Mouse (Mus musculus) layer of hippocampus, adult 9-10 months (tissue): ENCODE measurements around the gene Pfn4.
A peak's percentile ranks its signal among the peaks of the same experiment; 100 is the strongest.
"Not testable (repeated sequence)": the region's sequence is repeated elsewhere in the genome, so short reads cannot be mapped to it uniquely, and the experiment has no call there.

Source experiments
- DNase-seq: peaks from one replicate; pipeline ENCODE4 v3.0.0; 2022; ENCODE audit warnings: low spot score

Gene Pfn4

GRCm38 (mm10) chr12:4788128-4788527, 19.3 kb downstream of the Pfn4 start:
- DNase-seq, result not testable (repeated sequence)

- no peak for DNase-seq
Measured at GRCm38 (mm10) chr12:4793718-4794117, 24.9 kb downstream of the Pfn4 start.

- DNase-seq, result not testable (repeated sequence)
Measured at GRCm38 (mm10) chr12:4797471-4797870, 28.6 kb downstream of the Pfn4 start.

DNA sequence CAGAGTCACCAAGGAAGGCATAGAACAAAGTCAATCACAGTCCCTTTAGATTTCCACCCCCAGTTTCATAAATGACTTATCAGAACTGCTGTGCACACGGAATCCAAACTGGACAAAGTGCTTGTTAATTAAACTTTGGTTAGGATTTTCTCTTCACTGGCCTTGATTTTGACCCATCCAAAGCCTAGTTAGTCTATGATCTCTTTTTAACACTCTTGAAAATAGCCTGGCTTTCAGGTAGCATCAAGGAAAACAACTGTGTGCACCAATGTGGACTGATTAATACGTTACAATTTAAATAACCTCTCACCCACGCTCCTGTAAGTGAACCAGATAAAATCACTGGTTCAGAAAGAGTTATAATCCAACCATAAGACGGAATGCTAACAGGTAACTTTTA, 42.2 kb downstream of the Pfn4 start:
- DNase-seq, result no peak

DNA sequence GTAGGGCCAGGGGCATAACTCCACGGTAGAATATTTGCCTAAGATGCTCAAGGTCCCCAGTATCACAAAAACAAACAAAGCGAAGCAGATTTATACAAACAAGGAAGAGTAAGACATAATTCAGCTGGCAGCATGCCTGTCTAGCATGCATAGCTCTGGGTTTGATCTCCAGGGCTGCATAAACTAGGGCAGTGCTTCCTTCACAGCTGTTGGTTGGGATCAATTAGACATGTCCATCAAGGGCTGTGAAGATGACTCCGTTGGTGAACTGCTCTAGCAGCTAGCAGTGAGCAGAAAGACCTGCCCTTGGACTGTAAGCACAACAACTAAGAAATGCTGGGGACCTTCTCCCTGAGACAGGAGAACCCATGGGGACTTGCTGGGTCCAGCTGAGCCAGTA, 42.9 kb downstream of the Pfn4 start:
- DNase-seq, result no peak

DNA sequence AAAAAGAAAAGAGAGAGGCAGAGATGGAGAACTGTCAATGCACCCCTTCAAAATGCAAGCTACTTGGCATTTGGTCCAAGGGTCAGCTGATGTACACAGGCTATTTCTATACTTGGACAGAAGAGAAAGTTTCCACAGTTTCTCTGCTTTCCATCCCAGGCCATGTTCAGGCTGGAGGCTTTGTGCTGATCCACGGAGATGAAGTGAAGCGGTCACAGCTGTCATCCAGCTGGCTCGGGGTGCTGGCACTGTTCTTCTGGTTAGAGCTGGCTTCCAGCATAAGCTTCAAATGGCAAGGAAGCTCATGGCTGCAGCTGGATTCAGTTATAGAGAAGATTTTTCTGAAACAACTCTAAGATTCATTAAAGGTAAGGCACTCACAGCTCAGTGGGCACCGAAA, 44.8 kb downstream of the Pfn4 start:
- no peak for DNase-seq

DNA sequence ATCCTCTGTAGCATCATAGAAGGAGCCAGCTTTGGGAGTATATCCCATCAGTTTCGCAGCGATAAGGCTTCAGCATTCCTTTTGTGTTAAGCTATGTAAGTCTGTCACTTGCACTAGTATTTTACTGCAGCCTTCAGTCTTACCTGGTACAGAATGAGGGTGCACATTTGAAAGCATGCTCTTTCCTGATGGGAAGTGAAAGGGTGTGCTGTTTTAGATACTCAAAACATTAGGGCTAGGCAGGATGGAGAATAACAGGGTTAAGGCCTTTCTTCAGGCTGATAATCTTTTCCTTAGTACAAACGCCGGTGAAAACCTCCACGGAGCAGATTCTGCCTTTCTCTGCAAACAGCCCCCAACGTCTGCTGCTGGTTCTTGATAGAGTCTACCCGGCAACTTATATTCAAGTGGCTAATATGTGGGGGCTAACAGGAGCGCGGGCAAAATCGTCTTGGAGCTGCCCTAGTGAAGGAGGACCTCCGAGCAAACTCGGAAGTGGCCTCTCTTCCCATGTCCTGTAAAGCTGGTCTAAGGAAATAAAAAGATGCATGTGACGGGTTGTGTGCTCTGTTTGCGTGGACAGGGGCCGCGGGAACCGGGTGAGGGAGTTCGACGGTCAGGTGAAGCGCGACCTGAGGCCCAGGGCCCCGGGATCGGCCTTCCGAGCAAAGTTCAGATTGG, 48.0 kb downstream of the Pfn4 start:
- no peak for DNase-seq

- DNase-seq, result peak; percentile 93
Measured at GRCm38 (mm10) chr12:4817361-4818101, 48.7 kb downstream of the Pfn4 start, which contains the start of gene Sf3b6. TSS of gene Sf3b6 (plus strand) at chr12:4817544.

DNA sequence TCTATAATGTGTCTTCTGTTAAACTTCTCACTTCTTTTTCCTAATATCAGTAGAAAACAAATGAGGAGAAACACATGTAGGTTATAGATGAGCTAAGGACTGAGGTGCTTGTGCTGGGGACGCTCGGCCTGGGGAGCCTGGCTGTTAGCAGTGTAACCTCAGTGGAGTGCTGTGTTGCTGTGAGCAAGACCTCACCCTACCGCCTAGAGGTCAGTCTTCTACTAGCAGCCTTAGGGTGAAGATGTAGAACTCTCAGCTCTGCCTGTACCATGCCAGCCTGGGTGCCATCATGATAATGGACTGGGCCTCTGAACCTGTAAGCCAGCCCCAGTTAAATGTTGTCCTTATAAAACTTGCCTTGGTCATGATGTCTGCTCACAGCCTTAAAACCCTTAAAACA, 58.4 kb downstream of the Pfn4 start:
- DNase-seq, result no peak
